Mouse (Mus musculus) myocyte (in vitro differentiated cells): Measurements from ENCODE around the gene Prickle3.

ENCODE experiments used
- E2F4 ChIP-seq: IDR thresholded peaks from one replicate; pipeline ENCODE4 v1.6.1; 2011; ENCODE audit warnings: mild to moderate bottlenecking, control low read depth, moderate library complexity; ENCODE audit not compliant: insufficient read depth
- MAX ChIP-seq: IDR thresholded peaks from one replicate; pipeline ENCODE4 v1.6.1; 2011; ENCODE audit warnings: low read depth, mild to moderate bottlenecking, control low read depth
- POLR2A ChIP-seq: IDR thresholded peaks from one replicate; pipeline ENCODE4 v1.6.1; 2011; ENCODE audit warnings: low read depth, mild to moderate bottlenecking, control low read depth, moderate library complexity; ENCODE audit not compliant: insufficient read length
- POLR2AphosphoS2 ChIP-seq: IDR thresholded peaks from one replicate; pipeline ENCODE4 v1.6.1; 2011; ENCODE audit warnings: low read depth, control low read depth; ENCODE audit not compliant: insufficient read length
- USF1 ChIP-seq: IDR thresholded peaks from one replicate; pipeline ENCODE4 v1.6.1; 2011; ENCODE audit warnings: low read depth, mild to moderate bottlenecking, control low read depth, moderate library complexity

DNA sequence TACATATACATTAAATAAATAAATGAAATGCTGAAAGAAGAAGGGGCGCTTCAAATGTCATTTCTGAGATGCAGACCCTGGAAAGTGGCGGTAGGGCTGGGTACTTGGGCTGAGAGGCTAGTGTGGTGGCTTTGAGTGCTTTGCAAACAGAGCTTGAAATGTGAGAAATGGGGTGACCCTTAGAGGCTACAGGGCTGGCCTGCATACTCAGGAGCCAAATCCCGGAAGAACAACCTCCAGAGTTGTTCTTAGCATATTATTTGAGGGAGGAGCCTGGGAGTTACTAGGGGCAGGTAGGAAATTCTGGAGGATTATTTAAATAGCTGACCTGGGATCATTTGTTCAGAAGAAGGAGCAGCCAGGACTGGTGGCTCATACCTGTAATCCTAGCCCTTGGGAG, 33.4 kb downstream of the Prickle3 start:
- TF ChIP-seq POLR2AphosphoS2 (no peak), POLR2A (no peak), MAX (no peak), USF1 (no peak), E2F4 (no peak)
